Mouse (Mus musculus): Measurements from ENCODE around the gene Slc25a38.

GRCm38 (mm10) chr9:120151152-120151551 is 41.0 kb downstream of the Slc25a38 start:
- TF ChIP-seq CTCF (IDR thresholded peaks at IDR 0.05): no peak
- TF ChIP-seq EP300 (IDR thresholded peaks at IDR 0.05): no peak

Measured in lung, postnatal 0 days (tissue).